Mouse (Mus musculus) adrenal gland, adult (tissue): ENCODE results near the gene Exoc5.
"Not testable (repeated sequence)": the region's sequence is repeated elsewhere in the genome, so short reads cannot be mapped to it uniquely, and the experiment has no call there.

ENCODE experiments used
- DNase-seq, 2 experiments: peaks; one replicate each; pipeline ENCODE4 v3.0.0; 2022 to 2023; ENCODE audit warnings: low spot score in 1 of 2; ENCODE audit not compliant: inconsistent age in 2 of 2

The Exoc5 gene

GRCm38 (mm10) chr14:49066274-49066823, at the start of gene Exoc5:
TSS of gene Exoc5 (minus strand) at chr14:49066653.
- peak; percentile 97 to 99 for DNase-seq

DNA sequence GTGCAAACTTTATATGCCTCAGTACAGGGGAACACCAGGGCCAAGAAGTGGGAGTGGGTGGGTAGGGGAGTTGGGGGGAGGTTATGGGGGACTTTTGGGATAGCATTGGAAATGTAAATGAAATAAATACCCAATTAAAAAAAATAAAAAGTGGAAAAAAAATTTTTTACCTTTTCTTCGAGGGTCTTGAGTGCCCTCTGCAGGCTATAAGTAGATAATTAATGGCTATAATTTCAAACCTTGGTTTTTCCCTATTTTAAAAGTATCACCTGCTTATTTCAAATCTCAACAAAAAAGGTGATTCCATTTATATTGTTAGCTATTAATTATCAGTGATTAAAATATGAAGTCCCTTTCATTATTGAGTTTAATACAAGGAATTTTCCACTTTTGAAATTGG, 25.3 kb upstream of the Exoc5 start:
- not testable (repeated sequence) for DNase-seq

DNA sequence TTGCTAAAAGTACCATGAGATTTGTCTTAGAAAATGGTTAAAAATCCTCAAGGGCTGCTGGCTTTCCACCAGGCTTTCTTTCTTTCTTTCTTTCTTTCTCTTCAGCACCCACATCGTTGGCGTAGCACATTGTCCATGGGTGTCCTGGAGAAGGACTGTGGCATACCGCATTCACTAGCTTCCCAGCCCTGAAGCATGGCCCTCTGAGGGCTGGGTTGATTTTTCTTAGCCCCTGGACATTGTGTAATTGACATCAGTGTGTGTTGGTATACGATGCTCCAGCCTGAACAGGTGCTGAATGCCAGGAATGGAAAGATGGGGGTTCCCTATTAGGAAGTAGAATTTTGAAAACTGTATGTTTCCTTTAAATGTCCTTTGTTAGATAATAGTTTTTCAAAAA, 24.8 kb upstream of the Exoc5 start:
- no peak for DNase-seq

DNA sequence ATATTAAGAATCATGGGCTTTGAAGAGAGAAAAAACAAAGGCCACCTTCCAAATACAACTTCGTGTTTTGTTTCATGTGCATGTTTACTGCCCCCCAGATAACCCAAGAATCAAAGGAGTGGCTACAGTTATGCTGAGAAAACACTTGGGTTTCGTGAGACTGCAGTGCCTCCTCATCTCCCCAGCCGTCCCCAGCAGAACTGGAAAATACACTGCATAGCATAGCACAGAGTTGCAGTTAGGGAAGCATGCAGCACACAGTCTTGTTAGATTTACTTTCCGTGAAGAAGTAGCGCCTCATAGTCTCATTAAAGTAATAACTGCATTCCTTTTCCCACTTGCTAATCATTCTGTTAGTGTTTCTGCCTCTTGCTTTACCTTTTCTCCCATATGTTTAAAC, 23.6 kb upstream of the Exoc5 start:
- no peak for DNase-seq

- DNase-seq: no peak
Observed at GRCm38 (mm10) chr14:49089461-49090058, 23.1 kb upstream of the Exoc5 start.

DNA sequence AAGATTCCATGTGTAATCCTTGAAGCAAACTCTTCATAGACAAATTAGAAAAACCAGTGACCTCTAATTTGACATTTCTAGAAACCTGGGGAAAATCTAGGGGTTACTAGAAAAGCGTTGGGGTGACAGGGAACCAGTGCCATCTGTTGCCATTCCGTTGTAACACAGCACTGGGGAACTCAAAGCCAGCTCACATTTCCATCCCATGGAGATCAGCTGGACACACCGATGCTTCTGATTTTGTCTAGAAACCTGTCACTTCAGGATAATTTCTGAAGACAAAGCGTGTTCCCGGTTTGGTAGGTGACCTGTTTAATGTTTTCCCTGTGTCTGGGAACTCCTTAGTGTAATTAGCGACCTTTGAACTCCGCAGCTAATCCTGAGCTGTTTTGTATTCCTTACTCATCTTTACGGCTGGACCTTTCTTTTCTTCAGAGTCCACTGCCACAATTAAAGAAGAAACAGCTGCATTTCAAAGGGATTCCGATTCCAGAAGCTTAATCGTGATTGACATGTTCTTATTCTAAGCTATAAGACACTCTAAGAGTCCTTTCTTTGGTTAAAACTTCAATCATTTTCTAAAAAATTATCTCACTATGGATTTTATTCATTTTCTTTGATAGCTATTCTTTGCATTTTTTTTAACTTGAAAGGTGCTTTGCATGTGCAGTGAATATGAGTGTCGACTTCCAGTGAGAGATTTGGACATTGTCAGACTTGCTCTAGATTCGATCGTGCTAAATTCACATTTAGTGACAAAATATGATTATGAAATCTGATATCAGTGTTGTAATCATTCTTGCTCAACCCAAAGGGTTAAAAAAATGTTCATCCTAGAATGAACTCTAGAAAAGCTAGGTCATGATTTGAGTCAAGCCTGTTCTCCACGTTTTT, 21.9 kb upstream of the Exoc5 start:
- peak in 1 of 2 experiments; percentile 38 for DNase-seq

- peak in 1 of 2 experiments; percentile 56 for DNase-seq
Observed at GRCm38 (mm10) chr14:49086522-49086921, 20.1 kb upstream of the Exoc5 start.

DNA sequence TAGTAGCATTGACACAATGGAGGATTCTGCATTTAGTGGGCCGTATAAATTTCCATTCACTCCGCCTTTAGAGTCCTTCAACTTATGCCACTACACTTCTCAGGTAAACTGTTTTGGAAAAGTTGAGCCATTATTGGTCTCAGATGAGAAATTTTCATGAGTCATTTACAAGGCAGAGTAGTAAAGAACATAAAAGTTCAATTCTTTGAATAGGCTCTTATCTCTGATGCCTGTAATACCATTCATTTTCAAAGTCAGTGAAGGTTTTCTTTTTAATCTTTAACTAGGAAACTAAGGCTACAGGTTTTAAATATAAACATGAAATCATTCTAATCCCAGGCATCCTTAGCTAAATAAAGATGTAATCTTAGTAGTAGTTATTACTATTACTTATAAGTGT, 12.4 kb upstream of the Exoc5 start:
- no peak for DNase-seq

DNA sequence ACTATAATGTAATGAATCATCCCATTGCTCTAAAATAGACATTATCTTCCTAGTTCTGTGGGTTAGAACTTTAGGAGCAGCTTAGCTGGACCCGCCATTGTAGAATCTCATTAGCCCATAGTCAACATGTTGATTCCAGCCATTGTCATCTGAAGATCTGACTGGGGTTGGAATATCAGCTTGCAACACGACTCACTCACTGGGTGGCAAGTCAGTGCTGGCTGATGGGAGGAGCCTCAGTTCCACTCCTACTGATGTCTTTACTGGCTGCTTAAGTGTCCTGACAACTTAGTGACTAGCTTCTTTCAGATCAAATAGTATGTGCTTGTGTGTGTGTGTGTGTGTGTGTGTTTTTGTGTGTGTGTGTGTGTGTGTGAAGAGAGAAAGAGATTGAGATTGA, 7.9 kb upstream of the Exoc5 start:
- no peak for DNase-seq

GRCm38 (mm10) chr14:49073896-49074295, 7.4 kb upstream of the Exoc5 start:
- no peak for DNase-seq

GRCm38 (mm10) chr14:49072837-49073236, 6.4 kb upstream of the Exoc5 start:
- no peak for DNase-seq

GRCm38 (mm10) chr14:49065529-49066273, 752 bp downstream of the Exoc5 start, which contains the start of gene Ap5m1:
TSS of gene Ap5m1 (plus strand) at chr14:49066097.
- no peak for DNase-seq

GRCm38 (mm10) chr14:49063838-49064237, 2.6 kb downstream of the Exoc5 start:
- no peak for DNase-seq

DNA sequence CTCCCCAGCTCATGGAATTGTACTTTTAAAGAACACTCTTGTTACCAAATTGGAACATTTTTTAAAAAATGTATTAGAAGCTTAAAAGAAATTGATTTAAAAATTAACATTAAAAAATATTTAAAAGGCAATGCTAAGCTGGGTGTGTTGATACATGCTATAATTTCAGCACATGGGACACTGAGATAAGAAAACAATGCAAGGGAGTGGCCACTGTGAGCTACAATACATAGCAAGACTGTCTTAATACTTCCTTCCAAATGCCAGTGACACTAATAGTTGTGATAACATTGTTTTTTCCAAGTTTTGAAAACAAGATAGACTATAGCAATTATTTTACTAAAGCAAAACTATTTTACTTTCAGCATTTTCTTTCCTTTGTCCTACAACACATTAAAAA, 17.0 kb downstream of the Exoc5 start:
- no peak for DNase-seq

GRCm38 (mm10) chr14:49045610-49046009, 20.8 kb downstream of the Exoc5 start:
- DNase-seq: no peak

- DNase-seq: no peak
Observed at GRCm38 (mm10) chr14:49028991-49029390, 37.5 kb downstream of the Exoc5 start.

GRCm38 (mm10) chr14:49027779-49028368, 38.6 kb downstream of the Exoc5 start:
- DNase-seq: no peak

DNA sequence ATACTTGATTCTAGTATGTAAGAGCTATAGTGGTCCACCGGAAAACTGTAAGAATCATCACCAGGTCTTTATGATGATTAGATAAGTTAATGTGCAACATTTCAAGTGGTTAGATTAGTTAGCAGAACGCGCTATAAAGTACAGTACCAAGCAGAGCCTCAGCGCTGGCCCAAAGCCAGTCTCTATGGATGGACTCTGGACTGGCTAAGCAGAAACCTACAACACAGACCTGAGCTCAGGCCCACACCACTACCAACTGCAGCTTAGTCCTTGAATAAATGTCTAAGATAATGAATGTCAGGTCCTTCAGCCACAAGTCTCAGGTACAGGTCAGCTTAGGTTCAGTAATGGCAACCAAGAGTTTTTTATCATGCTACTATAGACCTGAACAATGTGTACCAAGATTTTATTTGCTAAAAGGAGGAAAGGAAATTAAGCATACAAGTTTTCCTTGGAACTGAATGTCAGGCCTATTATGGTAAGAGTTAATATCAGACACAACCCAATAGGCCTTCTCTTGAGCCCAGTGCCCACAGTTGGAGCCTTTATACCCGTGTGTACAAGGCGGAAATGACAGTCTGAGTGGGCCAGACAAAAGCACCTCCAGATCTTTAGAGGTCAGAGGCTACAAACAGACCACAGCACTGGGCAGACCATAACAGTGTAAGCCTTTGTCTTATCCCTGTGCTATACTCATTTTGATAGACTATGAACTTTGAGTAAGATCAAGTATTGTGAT, 39.2 kb downstream of the Exoc5 start:
- no peak for DNase-seq

DNA sequence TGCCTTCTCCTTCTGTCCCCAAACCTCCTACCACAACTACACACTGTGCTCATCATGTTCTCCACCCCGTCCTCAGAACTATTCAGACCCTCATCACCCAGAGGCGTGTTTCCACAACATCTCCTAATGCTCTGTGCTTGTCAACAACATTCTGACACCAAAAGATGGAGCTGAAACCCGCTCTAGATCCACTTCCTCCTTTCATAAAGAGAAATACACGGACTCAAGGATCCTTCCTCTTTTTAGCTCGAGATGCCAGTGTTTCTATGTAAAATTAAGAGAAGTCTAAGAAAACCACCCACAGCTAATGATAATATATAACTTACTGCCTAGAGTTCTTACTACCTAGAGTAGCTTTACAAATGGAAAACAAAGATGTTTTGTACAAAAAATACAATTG, 46.7 kb downstream of the Exoc5 start:
- no peak for DNase-seq
